Mouse (Mus musculus): ENCODE data around the gene Ccdc3.
"Not testable (repeated sequence)": the region's sequence is repeated elsewhere in the genome, so short reads cannot be mapped to it uniquely, and the experiment has no call there.

Ccdc3 gene

DNA sequence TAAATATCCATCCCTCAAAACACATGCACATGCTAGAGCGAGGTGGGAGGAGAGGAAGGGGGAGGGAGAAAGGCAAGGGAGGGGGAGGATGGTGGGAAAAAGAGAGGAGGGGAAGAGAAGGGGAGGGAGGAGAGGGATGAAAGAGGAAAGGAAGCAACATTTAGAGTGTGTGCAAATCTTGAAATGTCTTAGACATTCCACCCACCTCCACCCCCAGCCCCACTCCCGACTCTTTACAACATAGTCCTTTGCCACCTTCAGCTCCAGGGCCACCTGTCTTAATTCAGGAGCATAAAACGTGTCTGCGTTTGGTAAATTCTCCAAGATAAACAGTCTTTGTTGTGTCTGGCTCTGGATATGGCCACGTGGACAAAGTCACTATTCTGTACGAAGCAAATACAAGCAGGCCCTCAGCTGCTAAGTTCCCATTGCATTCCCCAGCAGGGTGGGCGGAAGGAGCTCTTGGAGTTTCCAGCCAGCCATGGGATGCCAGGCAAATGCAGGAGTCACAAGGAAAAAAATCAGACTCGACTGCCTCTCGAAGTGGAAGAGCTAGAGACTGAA lies 77.8 kb downstream of the Ccdc3 start:
- DNase-seq, result no peak

DNA sequence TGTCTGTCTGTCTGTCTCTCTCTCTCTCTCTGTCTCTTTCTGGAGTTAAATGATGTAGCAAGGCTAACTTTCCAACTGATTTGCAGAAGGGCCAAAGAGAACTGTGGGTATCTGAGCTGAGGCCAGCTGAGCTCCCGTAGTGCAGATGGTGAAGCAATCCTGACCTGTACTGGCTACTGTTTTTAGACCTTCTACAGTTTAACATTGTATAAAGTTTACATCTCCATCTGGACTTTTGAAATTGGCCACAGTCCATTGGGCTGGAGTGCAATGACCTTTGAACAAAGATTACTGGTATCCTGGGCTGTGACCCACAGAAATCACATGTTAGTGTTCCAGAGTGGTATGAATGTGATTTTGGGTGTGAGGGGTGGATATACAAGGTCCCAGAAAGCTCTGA lies 81.6 kb downstream of the Ccdc3 start:
- no peak for DNase-seq

DNA sequence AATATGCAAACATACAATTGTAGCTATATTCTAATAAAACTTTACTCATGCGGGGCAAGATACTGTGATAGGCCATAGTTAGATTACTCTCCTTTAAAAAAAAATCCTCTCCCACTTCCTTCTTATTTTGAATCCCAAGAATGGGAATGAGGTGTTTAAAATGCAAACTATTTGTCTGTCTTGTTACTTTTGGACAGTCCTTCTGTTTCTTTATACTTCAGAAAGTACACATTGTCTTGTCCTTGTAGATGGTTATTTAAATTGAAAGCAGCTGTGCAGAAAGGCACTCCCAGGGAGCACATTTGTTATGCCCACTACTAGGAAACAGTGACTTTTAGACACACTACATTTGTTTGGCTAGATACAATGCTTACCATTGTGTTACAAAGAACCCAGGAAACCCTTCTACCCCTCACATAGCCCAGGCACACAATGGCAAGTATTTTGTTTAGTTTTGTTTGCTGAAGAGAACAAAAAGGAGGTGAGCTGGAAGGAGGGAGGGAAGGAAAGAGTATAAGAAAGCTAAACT lies 82.3 kb downstream of the Ccdc3 start:
- DNase-seq, result no peak

DNA sequence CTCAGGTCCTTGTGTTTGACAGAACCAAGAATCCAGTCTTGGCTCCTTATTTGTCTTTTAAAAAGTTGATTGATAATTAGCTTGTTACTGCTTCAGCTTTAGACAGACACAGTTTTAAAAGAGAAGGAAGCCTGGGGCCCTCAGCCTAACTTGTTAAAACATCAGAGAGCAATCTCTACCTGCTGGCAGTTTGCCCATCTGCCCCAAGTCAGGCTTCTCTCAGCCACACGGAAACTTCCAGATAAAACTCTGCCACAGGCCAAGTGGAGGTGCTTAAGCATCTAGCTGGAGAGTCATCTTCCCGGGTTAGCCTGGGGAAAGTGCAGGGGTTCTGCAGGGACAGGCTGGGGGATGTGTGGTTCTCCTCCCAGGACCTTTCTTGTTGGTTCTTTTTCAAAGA lies 85.0 kb downstream of the Ccdc3 start:
- DNase-seq, result no peak

DNA sequence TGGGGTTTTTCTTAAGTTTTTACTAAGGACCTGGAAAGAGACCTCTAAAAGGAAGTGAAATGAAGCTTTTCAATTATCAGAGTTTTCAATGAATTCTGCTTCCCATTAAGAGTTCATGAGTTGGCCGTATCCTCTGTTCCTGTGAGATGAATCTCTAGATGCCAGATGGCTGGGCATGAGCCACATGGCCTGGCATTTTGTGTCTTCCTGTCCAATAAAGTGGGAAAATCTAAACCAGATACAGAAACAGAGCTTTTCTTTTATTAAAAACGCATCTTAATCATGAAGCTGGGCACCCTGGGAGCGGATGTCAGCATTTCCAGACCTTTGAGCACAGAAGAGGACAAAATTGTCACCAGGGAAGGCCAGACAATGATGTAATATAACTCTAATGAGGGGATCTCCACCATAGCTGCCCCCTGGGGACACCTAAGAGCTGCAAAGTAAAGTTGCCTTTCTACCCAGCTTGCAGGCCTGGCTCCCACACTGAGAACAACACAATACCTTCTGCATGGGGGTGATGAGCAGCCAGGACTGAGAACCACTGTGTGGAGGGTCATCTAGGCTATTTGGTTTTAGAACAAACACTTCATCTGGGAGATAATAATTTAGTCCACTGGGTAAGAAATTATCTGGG lies 99.4 kb downstream of the Ccdc3 start:
- DNase-seq, result no peak

DNA sequence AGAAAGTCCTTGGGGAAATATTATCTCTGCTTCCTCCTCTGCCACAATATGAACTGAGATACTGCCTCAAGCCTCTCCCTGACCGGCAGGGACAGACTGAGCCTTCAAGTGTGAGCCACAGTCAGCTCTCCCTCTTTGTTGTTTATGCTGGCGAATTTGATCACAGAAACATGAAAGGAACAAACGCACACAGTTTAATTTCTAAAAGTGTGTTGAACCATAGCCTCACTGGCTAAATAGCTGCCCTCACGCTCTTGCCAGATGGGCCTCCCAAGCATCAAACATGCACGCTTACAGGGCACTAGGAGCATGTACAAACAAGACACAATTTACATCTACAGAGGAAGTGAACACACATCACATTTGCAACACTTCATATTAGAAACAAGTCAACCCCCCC lies 100.3 kb downstream of the Ccdc3 start:
- DNase-seq, result no peak

DNA sequence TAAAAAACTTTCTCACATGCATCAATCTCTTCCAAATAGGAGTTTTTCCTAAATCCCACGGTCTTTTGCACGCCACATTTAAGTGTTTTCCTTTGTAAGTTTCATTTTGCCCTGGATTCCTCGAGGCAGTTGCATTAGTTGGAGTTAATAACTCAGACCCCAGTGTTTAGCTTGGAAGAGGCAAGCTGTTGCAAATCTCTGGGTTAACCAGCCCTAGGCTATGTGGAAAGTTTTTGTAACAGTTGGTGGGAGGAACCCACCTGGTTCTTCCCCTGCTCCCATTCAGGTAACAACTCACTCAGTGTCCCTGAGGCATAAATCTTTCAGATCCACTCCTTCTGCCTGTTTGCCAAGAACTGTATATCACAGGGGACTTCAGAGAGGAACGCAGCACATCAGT lies 101.9 kb downstream of the Ccdc3 start:
- no peak for DNase-seq

DNA sequence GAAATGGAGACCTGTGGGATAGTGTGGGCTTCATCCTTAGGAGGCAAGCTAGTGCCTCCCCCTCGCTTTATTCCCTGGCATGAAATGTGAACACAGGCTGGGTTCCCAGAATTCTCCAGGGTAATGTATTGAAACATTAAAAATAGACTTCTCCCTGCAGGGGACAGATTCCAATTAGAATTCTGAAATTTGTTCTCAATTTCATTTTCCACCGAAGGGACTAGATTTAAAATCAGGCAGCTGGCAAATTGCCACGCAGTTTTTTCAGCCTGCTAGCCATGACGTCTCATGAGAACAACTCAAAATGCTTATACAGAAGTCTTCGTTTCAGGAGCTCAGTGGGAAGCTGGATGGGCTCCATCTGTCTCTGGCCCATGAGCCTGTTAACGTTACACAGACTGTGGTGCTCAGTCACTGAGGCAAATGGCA lies 103.9 kb downstream of the Ccdc3 start:
- no peak for DNase-seq

DNA sequence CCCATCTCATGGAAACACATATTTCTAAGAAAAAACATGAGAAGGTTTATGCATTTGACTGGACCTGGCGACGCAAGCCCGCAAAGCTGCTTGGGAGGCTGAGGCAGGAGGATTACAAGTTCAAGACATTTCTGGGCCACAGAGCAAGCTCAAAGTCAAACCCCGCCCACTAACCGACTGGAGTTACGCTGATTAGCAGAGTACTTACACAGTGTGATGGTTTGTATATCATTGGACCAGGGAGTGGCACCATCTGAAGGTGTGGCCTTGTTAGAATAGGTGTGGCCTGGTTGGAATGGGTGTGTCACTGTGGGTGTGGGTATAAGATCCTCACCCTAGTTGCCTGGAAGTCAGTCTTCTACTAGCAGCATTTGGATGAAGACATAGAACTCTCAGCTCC lies 111.6 kb downstream of the Ccdc3 start:
- not testable (repeated sequence) for DNase-seq

DNA sequence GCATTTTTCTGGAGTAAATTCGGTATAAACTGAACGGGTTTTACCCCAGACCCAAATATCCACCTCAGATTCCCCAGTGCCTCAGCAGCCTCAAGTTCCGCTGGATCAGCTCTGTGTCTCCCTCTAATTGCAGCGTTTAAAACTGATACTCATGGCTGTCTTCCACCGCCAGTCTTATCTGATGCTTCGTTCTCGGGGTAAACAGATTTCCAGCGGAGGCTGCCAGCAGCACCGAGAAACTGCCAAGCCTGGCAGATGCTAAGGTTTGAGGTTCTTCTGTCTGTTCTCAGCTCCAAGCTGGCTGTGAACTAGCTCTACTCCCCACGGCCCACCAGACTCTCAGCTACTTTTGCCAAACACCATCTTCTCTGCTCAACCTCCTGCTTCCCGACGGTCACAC lies 112.4 kb downstream of the Ccdc3 start:
- no peak for DNase-seq

DNA sequence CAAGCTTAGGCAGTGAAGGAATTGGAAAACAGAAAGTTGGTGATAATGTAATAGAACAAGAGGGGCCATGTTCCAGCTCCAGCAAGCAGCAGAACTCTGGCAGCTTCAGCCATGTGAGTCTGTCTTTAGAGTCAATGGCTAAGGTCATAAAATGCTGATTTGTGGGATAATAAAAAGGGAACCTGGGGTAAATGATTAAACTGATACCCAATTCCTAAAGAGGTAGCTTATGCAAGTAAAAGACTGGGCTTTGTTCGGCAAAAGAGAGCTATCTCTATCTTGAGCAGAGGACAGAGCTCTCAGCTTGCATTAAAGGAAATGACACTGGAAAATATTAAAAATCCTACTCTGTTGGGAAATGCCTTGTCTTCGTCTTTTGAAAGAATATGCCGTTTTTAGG lies 120.7 kb downstream of the Ccdc3 start:
- no peak for DNase-seq

DNA sequence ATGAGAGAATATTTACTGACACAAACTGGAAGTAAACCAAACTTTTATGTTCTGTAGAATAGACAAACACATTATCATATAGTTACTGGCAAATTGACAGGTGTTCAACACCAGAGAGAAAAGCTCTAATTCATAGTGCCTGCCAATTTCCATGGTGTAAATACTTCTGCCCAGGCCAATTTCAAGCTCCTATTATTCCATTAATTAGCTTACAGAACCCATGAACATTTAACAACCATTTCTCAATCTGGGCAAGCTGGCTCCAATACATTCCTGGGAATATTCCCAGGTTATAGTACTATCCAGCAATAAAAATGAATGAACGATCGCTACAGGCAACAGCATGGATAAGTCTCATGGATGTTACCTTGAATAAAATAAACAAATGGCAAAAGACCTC lies 124.7 kb downstream of the Ccdc3 start:
- DNase-seq, result no peak

DNA sequence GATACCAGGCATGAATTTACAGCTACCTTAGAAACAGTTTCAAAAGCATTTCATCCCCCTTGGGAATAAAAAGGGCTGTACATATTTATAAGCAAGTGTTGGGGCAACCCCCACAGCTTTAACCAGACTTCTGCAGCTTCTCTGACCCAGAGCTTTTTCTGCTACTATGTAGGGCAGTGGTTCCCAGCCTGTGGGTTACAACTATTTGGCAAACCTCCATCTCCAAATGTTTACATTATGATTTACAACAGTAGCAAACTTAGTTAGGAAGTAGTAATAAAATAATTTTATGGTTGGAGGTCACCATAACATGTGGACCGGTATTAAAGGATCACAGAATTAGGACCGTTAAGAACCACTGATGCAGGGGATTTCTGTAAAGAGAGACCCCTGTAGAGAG lies 130.4 kb downstream of the Ccdc3 start:
- no peak for DNase-seq

All from thymus, postnatal 14 days (tissue).